Mouse (Mus musculus): ENCODE measurements around the gene Med9. TPM values are rescaled to one million over a fixed set of nuclear protein-coding genes. Genes with fewer than 3 reads are reported as not detected.

Gene Med9
- polyA plus RNA-seq, 1 experiment, result 19.8 TPM

DNA sequence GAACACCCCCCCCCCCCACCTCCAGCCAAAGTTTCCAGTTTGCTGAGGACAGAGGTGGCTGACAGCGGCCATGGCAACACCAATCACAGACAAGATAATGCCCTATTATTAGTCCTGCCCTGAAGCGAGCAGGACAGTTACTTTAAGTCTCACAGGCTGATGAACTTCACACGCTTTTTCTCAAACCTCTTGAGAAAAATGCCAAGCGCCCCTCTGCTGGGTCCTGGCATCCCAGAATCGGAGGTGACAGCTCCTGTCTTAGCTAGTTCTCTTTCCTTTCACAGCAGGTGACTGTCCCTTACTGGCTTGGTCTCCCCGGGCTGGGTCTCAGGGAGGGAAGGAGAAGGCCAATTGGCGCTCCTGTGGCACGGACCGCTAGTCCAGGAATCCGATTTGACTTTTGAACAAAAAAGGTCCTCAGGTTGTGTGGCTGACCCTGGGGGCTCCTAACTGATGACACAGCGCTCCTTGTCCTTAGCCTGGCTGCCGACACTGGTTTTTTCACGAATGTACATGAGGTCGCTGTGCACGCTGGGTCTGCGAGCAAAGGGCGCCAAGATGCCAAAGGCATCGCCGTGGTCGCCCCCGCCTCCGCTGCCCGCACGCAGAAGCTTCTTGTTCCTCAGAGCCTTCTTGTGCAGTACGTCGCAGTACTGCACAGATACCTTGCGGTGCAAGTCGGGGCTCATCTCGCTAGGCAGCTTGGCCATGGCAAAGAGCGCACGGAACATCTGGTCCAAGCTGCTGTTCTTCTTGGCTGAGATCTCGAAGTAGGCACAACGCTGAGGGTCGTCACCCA is 15.6 kb downstream of the Med9 start:
- H3K27ac ChIP-seq (ENCODE audit: insufficient read depth, low read length), result no peak overlapping the region
- H3K36me3 ChIP-seq (ENCODE audit: control insufficient read depth, insufficient read depth, low read length, poor library complexity, severe bottlenecking), result peaks cover 3% of the 10 kb centered on the region; the same call in 1 of the 2 replicates
- H3K9ac ChIP-seq (ENCODE audit: low read depth, poor library complexity, severe bottlenecking), result peak overlapping the region; percentile 77
- no peaks in the 10 kb centered on the region for H3K9me3 ChIP-seq (replicated peaks; ENCODE audit: control insufficient read depth, insufficient read depth, low read length, poor library complexity, severe bottlenecking)
- no peak for TF ChIP-seq EP300 (IDR thresholded peaks at IDR 0.05; ENCODE audit: insufficient read depth, low read depth, low read length)
- no peak for TF ChIP-seq POLR2A (IDR thresholded peaks at IDR 0.05; ENCODE audit: insufficient read depth, low read length)
- no peak for TF ChIP-seq CTCF (IDR thresholded peaks at IDR 0.05; ENCODE audit: low read depth, low read length)
- H3K4me1 ChIP-seq (ENCODE audit: control insufficient read depth, insufficient read depth, low read length), result no peaks in the 10 kb centered on the region
- peak overlapping the region; percentile 76 for H3K4me3 ChIP-seq (ENCODE audit: low read depth, low read length)
- no peaks in the 10 kb centered on the region for H3K27me3 ChIP-seq (ENCODE audit: control insufficient read depth, insufficient read depth, low read length, poor library complexity, severe bottlenecking)

DNA sequence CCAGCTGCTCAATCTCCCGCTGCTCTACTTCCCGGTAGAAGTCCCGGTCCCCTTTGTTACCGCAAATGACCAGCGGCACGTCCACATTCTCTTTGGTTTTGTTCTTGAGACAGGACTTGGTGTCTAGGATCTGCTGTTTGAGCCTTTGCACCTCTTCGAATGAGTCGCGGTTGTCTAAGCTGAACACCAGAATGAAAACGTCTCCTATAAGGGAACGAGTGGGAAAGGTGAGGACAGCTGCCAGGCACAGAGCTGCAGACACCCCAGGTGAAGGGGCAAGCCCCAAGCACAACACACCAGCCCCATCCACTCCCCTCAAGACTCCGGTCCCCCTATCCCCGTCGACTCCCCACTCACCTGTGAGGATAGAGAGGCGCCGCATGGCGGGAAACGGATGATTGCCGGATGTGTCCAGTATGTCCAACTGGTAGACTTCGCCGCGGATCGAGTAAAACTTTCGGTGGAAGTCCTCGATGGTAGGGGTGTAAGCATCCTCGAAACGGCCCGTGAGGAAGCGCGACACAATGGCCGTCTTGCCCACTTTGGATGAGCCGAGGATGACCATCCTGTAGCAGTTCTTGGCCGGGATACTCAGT is 16.3 kb downstream of the Med9 start:
- peak overlapping the region; percentile 77 for H3K9ac ChIP-seq (ENCODE audit: low read depth, poor library complexity, severe bottlenecking)
- TF ChIP-seq CTCF (IDR thresholded peaks at IDR 0.05; ENCODE audit: low read depth, low read length) (no peak), EP300 (IDR thresholded peaks at IDR 0.05; ENCODE audit: insufficient read depth, low read depth, low read length) (no peak), POLR2A (IDR thresholded peaks at IDR 0.05; ENCODE audit: insufficient read depth, low read length) (no peak)
- H3K27me3 ChIP-seq (ENCODE audit: control insufficient read depth, insufficient read depth, low read length, poor library complexity, severe bottlenecking), result no peaks in the 10 kb centered on the region
- H3K9me3 ChIP-seq (replicated peaks; ENCODE audit: control insufficient read depth, insufficient read depth, low read length, poor library complexity, severe bottlenecking), result no peaks in the 10 kb centered on the region
- no peaks in the 10 kb centered on the region for H3K4me1 ChIP-seq (ENCODE audit: control insufficient read depth, insufficient read depth, low read length)
- H3K36me3 ChIP-seq (ENCODE audit: control insufficient read depth, insufficient read depth, low read length, poor library complexity, severe bottlenecking), result peaks cover 3% of the 10 kb centered on the region; the same call in 1 of the 2 replicates
- H3K4me3 ChIP-seq (ENCODE audit: low read depth, low read length), result peak overlapping the region; percentile 76
- H3K27ac ChIP-seq (ENCODE audit: insufficient read depth, low read length), result no peak overlapping the region

GRCm38 (mm10) chr11:59964818-59965217 is 16.8 kb downstream of the Med9 start, which contains the start of gene Rasd1:
TSS of gene Rasd1 (minus strand) at chr11:59964944.
- Histone ChIP-seq H3K4me1 (ENCODE audit: control insufficient read depth, insufficient read depth, low read length) (no peaks in the 10 kb centered on the region), H3K27me3 (ENCODE audit: control insufficient read depth, insufficient read depth, low read length, poor library complexity, severe bottlenecking) (no peaks in the 10 kb centered on the region), H3K27ac (ENCODE audit: insufficient read depth, low read length) (peak within 1 kb of the TSS; percentile 55), H3K9me3 (replicated peaks; ENCODE audit: control insufficient read depth, insufficient read depth, low read length, poor library complexity, severe bottlenecking) (no peaks in the 10 kb centered on the region), H3K4me3 (ENCODE audit: low read depth, low read length) (peak within 1 kb of the TSS; percentile 76), H3K9ac (ENCODE audit: low read depth, poor library complexity, severe bottlenecking) (peak within 1 kb of the TSS; percentile 77), H3K36me3 (ENCODE audit: control insufficient read depth, insufficient read depth, low read length, poor library complexity, severe bottlenecking) (peaks cover 3% of the 10 kb centered on the region; the same call in 1 of the 2 replicates)
- TF ChIP-seq EP300 (IDR thresholded peaks at IDR 0.05; ENCODE audit: insufficient read depth, low read depth, low read length) (no peak), CTCF (IDR thresholded peaks at IDR 0.05; ENCODE audit: low read depth, low read length) (no peak), POLR2A (IDR thresholded peaks at IDR 0.05; ENCODE audit: insufficient read depth, low read length) (peak; percentile 47)

DNA sequence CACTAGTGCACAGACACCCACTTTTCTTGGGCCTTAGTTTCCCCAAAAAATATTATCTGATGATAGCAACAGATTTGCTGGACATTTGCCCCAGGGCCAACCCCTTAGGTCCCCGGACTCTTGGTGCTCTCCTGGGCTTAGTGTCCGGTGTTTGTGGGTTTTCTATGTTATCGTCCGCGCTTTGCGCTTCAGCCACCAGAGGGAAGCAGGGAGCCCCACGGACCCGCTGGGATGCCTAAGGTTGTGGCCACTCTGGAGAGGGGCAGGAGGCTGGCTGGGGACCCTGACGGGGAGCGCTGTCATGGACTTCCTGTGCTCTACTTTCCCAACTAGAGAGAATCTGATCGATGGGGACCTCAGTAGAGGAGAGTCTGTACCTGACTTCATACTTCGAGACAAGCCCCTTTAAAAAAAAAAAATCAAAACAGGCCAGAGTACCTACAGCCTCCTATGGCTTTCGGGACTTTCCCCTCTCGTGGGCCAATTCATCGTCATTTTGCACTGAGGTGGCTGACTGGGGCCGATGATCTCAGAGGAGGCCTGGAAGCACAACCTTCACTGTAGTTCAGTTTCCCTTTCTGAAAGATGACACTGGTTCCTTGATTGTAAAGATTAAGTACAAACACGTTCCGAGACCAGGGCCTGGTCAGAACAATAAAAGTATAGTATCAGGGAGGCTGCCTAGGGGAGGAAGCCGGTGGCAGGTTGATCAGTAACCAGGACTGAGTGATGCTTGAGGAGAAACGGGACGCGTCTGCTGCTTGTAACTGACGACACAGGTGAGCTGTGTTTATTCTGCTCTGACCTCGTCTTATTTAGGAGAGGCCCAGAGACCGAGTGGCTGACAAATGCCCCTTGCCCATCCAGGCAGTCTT is 17.5 kb downstream of the Med9 start:
- Histone ChIP-seq H3K4me3 (ENCODE audit: low read depth, low read length) (peak overlapping the region; percentile 76), H3K27ac (ENCODE audit: insufficient read depth, low read length) (peak overlapping the region; percentile 55), H3K4me1 (ENCODE audit: control insufficient read depth, insufficient read depth, low read length) (no peaks in the 10 kb centered on the region), H3K36me3 (ENCODE audit: control insufficient read depth, insufficient read depth, low read length, poor library complexity, severe bottlenecking) (peaks cover 3% of the 10 kb centered on the region; the same call in 1 of the 2 replicates), H3K9me3 (replicated peaks; ENCODE audit: control insufficient read depth, insufficient read depth, low read length, poor library complexity, severe bottlenecking) (no peaks in the 10 kb centered on the region), H3K27me3 (ENCODE audit: control insufficient read depth, insufficient read depth, low read length, poor library complexity, severe bottlenecking) (no peaks in the 10 kb centered on the region), H3K9ac (ENCODE audit: low read depth, poor library complexity, severe bottlenecking) (peak overlapping the region; percentile 77)
- TF ChIP-seq CTCF (IDR thresholded peaks at IDR 0.05; ENCODE audit: low read depth, low read length) (peak; percentile 72), POLR2A (IDR thresholded peaks at IDR 0.05; ENCODE audit: insufficient read depth, low read length) (no peak), EP300 (IDR thresholded peaks at IDR 0.05; ENCODE audit: insufficient read depth, low read depth, low read length) (no peak)

DNA sequence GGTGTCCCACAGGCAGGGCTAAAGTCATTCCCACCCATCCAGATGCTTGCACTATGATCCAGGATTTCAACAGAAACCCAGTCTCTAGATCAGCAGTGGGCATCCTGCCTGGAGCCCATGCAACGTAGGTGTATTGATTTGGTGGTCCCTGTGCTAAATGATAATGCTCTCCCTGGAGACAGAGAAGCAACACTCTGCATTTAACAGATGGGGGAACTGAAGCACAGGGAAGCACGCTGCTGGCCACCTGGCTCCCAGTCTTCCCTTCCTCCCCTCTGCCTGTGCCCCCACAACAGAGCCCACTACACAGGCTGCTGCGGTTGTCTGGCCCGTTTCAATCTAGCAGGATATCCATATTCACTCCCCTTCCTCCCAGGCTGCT is 18.1 kb downstream of the Med9 start:
- Histone ChIP-seq H3K4me1 (ENCODE audit: control insufficient read depth, insufficient read depth, low read length) (no peaks in the 10 kb centered on the region), H3K27me3 (ENCODE audit: control insufficient read depth, insufficient read depth, low read length, poor library complexity, severe bottlenecking) (no peaks in the 10 kb centered on the region), H3K27ac (ENCODE audit: insufficient read depth, low read length) (no peak overlapping the region), H3K4me3 (ENCODE audit: low read depth, low read length) (no peak overlapping the region), H3K9me3 (replicated peaks; ENCODE audit: control insufficient read depth, insufficient read depth, low read length, poor library complexity, severe bottlenecking) (no peaks in the 10 kb centered on the region), H3K36me3 (ENCODE audit: control insufficient read depth, insufficient read depth, low read length, poor library complexity, severe bottlenecking) (no peaks in the 10 kb centered on the region), H3K9ac (ENCODE audit: low read depth, poor library complexity, severe bottlenecking) (no peak overlapping the region)
- TF ChIP-seq CTCF (IDR thresholded peaks at IDR 0.05; ENCODE audit: low read depth, low read length) (no peak), EP300 (IDR thresholded peaks at IDR 0.05; ENCODE audit: insufficient read depth, low read depth, low read length) (no peak), POLR2A (IDR thresholded peaks at IDR 0.05; ENCODE audit: insufficient read depth, low read length) (no peak)
